In the genomic region with DNA sequence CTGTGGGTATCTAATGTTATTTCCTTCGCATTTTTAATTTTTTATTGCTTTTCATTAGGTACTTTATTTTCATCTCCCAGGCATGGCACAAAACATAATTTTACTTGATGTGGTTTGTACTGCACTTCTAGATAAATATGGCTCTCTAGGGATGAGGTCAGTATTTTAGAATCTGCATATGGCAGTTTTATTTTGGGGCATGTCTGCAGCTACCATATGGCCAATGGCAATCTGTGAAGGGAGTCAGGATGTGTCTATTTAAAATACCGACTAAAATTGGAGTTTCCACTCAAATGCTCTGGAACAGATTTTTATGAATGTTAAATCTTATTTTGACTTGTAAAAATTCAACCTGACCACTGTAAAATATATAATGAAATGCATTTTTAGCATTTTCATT, we compare ENCODE assay signal across 21 mouse cellular contexts.
A peak's percentile ranks its signal among the peaks of the same experiment; 100 is the strongest.
DNase-seq lines count a peak whose midpoint lies in the region; ATAC-seq and TF ChIP-seq lines count a peak whose summit lies in the region.
"Had no signal": no experiment of that assay in that cellular context is flagged by ENCODE, and none has a peak within 500 bp of the region (broad histone marks: within the 10 kb centered on the region; RNA-seq: fewer than 3 reads in every experiment).

No protein-coding gene starts in this region.

- DNase-seq in forebrain, embryonic 14.5 days (ENCODE audit: low spot score) = peak; percentile 22
- DNase-seq in forebrain, embryonic 10.5 days (ENCODE audit: extremely low spot score, low spot score) = no peak
- peak; percentile 37 to 40 for DNase-seq in layer of hippocampus, adult 2 months (ENCODE audit: low spot score in 2 of 2)
- no peak for DNase-seq in layer of hippocampus, postnatal 25 days (ENCODE audit: extremely low spot score in 1 of 2, low spot score in 1 of 2)
- peak; percentile 87 for DNase-seq in cerebellum, adult 9-10 months
- peak; percentile 39 to 59 for DNase-seq in left cerebral cortex, adult 9 months (ENCODE audit: low spot score in 2 of 2)
- no peak for DNase-seq in gastrocnemius, adult 2 months
- DNase-seq in kidney, postnatal 4 days = no peak
- DNase-seq: adrenal gland, adult 8-10 months; B cell, adult 2 months; gastrocnemius, postnatal 10 days; heart, adult 2 months; kidney, adult 9 months; kidney, postnatal 36 days; lung, postnatal 10 days; thymus, postnatal 14 days had no signal

- H3K4me2 ChIP-seq in forebrain, embryonic 14.5 days (ENCODE audit: low read length) = no peak overlapping the region
- H3K4me2 ChIP-seq: embryonic facial prominence, embryonic 12.5 days; heart, embryonic 15.5 days; liver, embryonic 15.5 days had no signal

- no peak overlapping the region for H3K9ac ChIP-seq in forebrain, embryonic 14.5 days (ENCODE audit: low read length)
- H3K9ac ChIP-seq: embryonic facial prominence, embryonic 12.5 days; heart, embryonic 15.5 days; liver, embryonic 15.5 days had no signal

- TF ChIP-seq CTCF in layer of hippocampus, adult 2 months (conservative IDR thresholded peaks at IDR 0.05) = no peak
- TF ChIP-seq CTCF in gastrocnemius, adult 2 months (IDR thresholded peaks at IDR 0.05) = no peak

- no peaks in the 10 kb centered on the region for H3K36me3 ChIP-seq in forebrain, embryonic 14.5 days (ENCODE audit: control insufficient read depth, insufficient read depth, low read length)
- no peaks in the 10 kb centered on the region for H3K36me3 ChIP-seq in forebrain, embryonic 10.5 days (replicated peaks)
- H3K36me3 ChIP-seq: embryonic facial prominence, embryonic 12.5 days; heart, embryonic 15.5 days; hindbrain, embryonic 10.5 days; liver, embryonic 15.5 days had no signal

- intact Hi-C loops in gastrocnemius, adult 2 months (cut with DNase I) = no loop called here

- H3K27me3 ChIP-seq in forebrain, embryonic 14.5 days (replicated peaks; ENCODE audit: control insufficient read depth, insufficient read depth, low read length) = no peaks in the 10 kb centered on the region
- no peaks in the 10 kb centered on the region for H3K27me3 ChIP-seq in forebrain, embryonic 10.5 days (ENCODE audit: poor library complexity, severe bottlenecking)
- H3K27me3 ChIP-seq: embryonic facial prominence, embryonic 12.5 days; heart, embryonic 15.5 days; liver, embryonic 15.5 days had no signal

- H3K4me3 ChIP-seq in forebrain, embryonic 14.5 days (ENCODE audit: low read depth, low read length) = no peak overlapping the region
- no peak overlapping the region for H3K4me3 ChIP-seq in forebrain, embryonic 10.5 days
- H3K4me3 ChIP-seq in layer of hippocampus, adult 2 months = no peak overlapping the region
- H3K4me3 ChIP-seq in gastrocnemius, adult 2 months = no peak overlapping the region
- H3K4me3 ChIP-seq: embryonic facial prominence, embryonic 12.5 days; heart, adult 2 months; heart, embryonic 15.5 days; hindbrain, embryonic 10.5 days; liver, embryonic 15.5 days had no signal

- WGBS in forebrain, embryonic 14.5 days = 77% methylated on average over 2 of the region's 2 CpGs
- WGBS in forebrain, embryonic 10.5 days = 93% methylated on average over 2 of the region's 2 CpGs

- no peaks in the 10 kb centered on the region for H3K9me3 ChIP-seq in forebrain, embryonic 14.5 days (replicated peaks; ENCODE audit: control insufficient read depth, low read length)
- no peaks in the 10 kb centered on the region; the same call in 1 of the 2 replicates for H3K9me3 ChIP-seq in forebrain, embryonic 10.5 days
- H3K9me3 ChIP-seq: embryonic facial prominence, embryonic 12.5 days; heart, embryonic 15.5 days; hindbrain, embryonic 10.5 days; liver, embryonic 15.5 days had no signal

- peak; percentile 42; the same call in 1 of the 2 replicates for ATAC-seq in forebrain, embryonic 14.5 days
- ATAC-seq: inflammation-experienced regulatory T-cells, adult 6 months had no signal

- no peaks in the 10 kb centered on the region for H3K4me1 ChIP-seq in forebrain, embryonic 14.5 days (ENCODE audit: control insufficient read depth, insufficient read depth, low read length)
- no peaks in the 10 kb centered on the region for H3K4me1 ChIP-seq in forebrain, embryonic 10.5 days
- H3K4me1 ChIP-seq: embryonic facial prominence, embryonic 12.5 days; heart, embryonic 15.5 days; hindbrain, embryonic 10.5 days; liver, embryonic 15.5 days had no signal

- H3K27ac ChIP-seq in forebrain, embryonic 14.5 days (ENCODE audit: low read depth, low read length) = no peak overlapping the region
- H3K27ac ChIP-seq in forebrain, embryonic 10.5 days = no peak overlapping the region
- no peak overlapping the region for H3K27ac ChIP-seq in layer of hippocampus, adult 2 months
- H3K27ac ChIP-seq in gastrocnemius, adult 2 months = no peak overlapping the region
- H3K27ac ChIP-seq: embryonic facial prominence, embryonic 12.5 days; heart, adult 2 months; heart, embryonic 15.5 days; hindbrain, embryonic 10.5 days; liver, embryonic 15.5 days had no signal

Comparison
In these comparisons a context has a peak if more than half of its experiments do, and no peak if none do; other contexts are left out.
1. DNase-seq: peak in forebrain, embryonic 14.5 days (single experiment), layer of hippocampus, adult 2 months (2 of 2), cerebellum, adult 9-10 months (single experiment) and left cerebral cortex, adult 9 months (2 of 2); none in forebrain, embryonic 10.5 days (single experiment), layer of hippocampus, postnatal 25 days (0 of 2), gastrocnemius, adult 2 months (single experiment) and kidney, postnatal 4 days (0 of 2).